Mouse (Mus musculus) testis, postnatal 14 days (tissue): ENCODE results near the gene 2410015M20Rik.
"Not testable (repeated sequence)": the region's sequence is repeated elsewhere in the genome, so short reads cannot be mapped to it uniquely, and the experiment has no call there.

Experiments
- DNase-seq: peaks from one replicate; pipeline ENCODE4 v3.0.0; 2021; ENCODE audit warnings: low spot score

2410015M20Rik gene

GRCm38 (mm10) chr17:56613236-56613844 is 3.8 kb upstream of the 2410015M20Rik start, which contains the start of gene Rpl36:
Gene Rpl36, plus strand, starts transcription at chr17:56613416.
- DNase-seq = peak; percentile 94

- not testable (repeated sequence) for DNase-seq
Measured at GRCm38 (mm10) chr17:56612565-56612939, 3.0 kb upstream of the 2410015M20Rik start.

GRCm38 (mm10) chr17:56611861-56612564 is 2.4 kb upstream of the 2410015M20Rik start:
- DNase-seq = peak; percentile 78

GRCm38 (mm10) chr17:56611323-56611722 is 1.8 kb upstream of the 2410015M20Rik start:
- DNase-seq = no peak

GRCm38 (mm10) chr17:56608699-56609098 is 872 bp downstream of the 2410015M20Rik start:
- DNase-seq = no peak

- no peak for DNase-seq
Measured at GRCm38 (mm10) chr17:56607521-56608062, 2.0 kb downstream of the 2410015M20Rik start.

GRCm38 (mm10) chr17:56605431-56605830 is 4.1 kb downstream of the 2410015M20Rik start:
- no peak for DNase-seq

- no peak for DNase-seq
Measured at GRCm38 (mm10) chr17:56604422-56604821, 5.1 kb downstream of the 2410015M20Rik start.

- DNase-seq = no peak
Measured at GRCm38 (mm10) chr17:56604070-56604380, 5.5 kb downstream of the 2410015M20Rik start.

- DNase-seq = no peak
Measured at GRCm38 (mm10) chr17:56603186-56604069, 6.1 kb downstream of the 2410015M20Rik start.

GRCm38 (mm10) chr17:56593527-56594271 is 15.9 kb downstream of the 2410015M20Rik start:
- no peak for DNase-seq

GRCm38 (mm10) chr17:56592553-56592952 is 17.0 kb downstream of the 2410015M20Rik start:
- DNase-seq = no peak

- DNase-seq = no peak
Measured at GRCm38 (mm10) chr17:56588921-56589320, 20.6 kb downstream of the 2410015M20Rik start.

- no peak for DNase-seq
Measured at GRCm38 (mm10) chr17:56587773-56588172, 21.8 kb downstream of the 2410015M20Rik start.

GRCm38 (mm10) chr17:56585171-56585821 is 24.3 kb downstream of the 2410015M20Rik start:
- peak; percentile 76 for DNase-seq

GRCm38 (mm10) chr17:56584257-56585130 is 25.1 kb downstream of the 2410015M20Rik start, which contains the start of the genes Safb2 and Safb:
Gene Safb2, minus strand, starts transcription at chr17:56584585.
Gene Safb, plus strand, starts transcription at chr17:56584825.
- peak; percentile 100 for DNase-seq

GRCm38 (mm10) chr17:56583611-56584256 is 25.8 kb downstream of the 2410015M20Rik start:
- peak; percentile 76 for DNase-seq

- no peak for DNase-seq
Measured at GRCm38 (mm10) chr17:56583071-56583470, 26.5 kb downstream of the 2410015M20Rik start.

GRCm38 (mm10) chr17:56572939-56573338 is 36.6 kb downstream of the 2410015M20Rik start:
- no peak for DNase-seq
